Mouse (Mus musculus) cerebellum, adult 2 months (tissue): ENCODE measurements at regions not wholly inside any gene's neighbourhood (a gene's known extent, or its start where the extent isn't known, plus 50 kb on each side); places are given as distances from the start of the nearest gene placed in this dataset.

Experiments used
- DNase-seq, 2 experiments: peaks; one replicate each; pipeline ENCODE4 v3.0.0; 2021
- H3K27ac ChIP-seq: fragments of 200-500 bp; 2 replicates; pipeline ENCODE4 v1.5.1; 2012; ENCODE audit warnings: low read length, control low read depth, inconsistent platforms; ENCODE audit not compliant: insufficient read depth
- H3K27me3 ChIP-seq: fragments of 200-500 bp; 2 replicates; pipeline ENCODE4 v1.6.1; 2012; ENCODE audit warnings: inconsistent platforms, mild to moderate bottlenecking, low read length, moderate library complexity; ENCODE audit not compliant: control insufficient read depth, insufficient read depth
- H3K4me1 ChIP-seq: fragments of 200-500 bp; 2 replicates; pipeline ENCODE4 v1.6.1; 2011; ENCODE audit warnings: low read length; ENCODE audit not compliant: control insufficient read depth, insufficient read depth
- H3K4me3 ChIP-seq: fragments of 200-500 bp; replicated peaks from 2 replicates; pipeline ENCODE3; 2011; ENCODE audit warnings: mild to moderate bottlenecking, low read depth, low read length, control low read depth; ENCODE audit not compliant: insufficient read depth
- CTCF ChIP-seq: fragments of 200-500 bp; IDR thresholded peaks from 2 replicates; pipeline ENCODE4 v1.5.1; 2011; ENCODE audit warnings: low read depth, mild to moderate bottlenecking, control low read depth, low read length, moderate library complexity, borderline replicate concordance; ENCODE audit not compliant: insufficient read depth
- POLR2A ChIP-seq: fragments of 200-500 bp; IDR thresholded peaks from 2 replicates; pipeline ENCODE4 v1.6.1; 2011; ENCODE audit warnings: low read length, control low read depth, borderline replicate concordance; ENCODE audit not compliant: insufficient read depth
- WGBS: fragments of 180-500 bp; shearing (Covaris S2); methylation state at CpG from one replicate; pipeline ENCODE4 v1.1.7; 2018; 5-methylcytosine and 5-hydroxymethylcytosine counted together

DNA sequence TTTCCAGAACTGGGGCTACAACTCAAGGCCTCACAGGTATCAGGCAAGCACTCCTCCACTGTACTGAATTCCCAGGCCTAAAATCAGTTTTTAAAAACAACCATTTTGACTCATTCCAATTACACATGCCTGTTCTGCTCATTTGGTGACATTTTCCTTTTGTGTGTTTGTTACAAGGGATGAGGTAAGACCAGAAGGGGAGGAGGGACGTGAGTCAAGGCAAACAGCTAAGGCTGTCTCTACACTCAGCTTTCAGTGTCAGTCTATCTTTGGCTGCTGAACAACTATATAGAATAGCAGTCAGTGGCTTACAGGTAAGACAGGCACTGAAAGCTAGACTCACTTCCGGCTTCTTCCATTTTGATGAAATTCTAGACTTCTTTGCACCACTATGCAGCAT is 289.3 kb upstream of the Pkdcc start:
- Histone ChIP-seq H3K27me3 (no peaks in the 10 kb centered on the region), H3K4me3 (no peak overlapping the region), H3K27ac (no peak overlapping the region), H3K4me1 (no peaks in the 10 kb centered on the region)
- TF ChIP-seq CTCF (no peak), POLR2A (no peak)
- WGBS = 88% methylated on average over 2 of the region's 2 CpGs
- DNase-seq = no peak

DNA sequence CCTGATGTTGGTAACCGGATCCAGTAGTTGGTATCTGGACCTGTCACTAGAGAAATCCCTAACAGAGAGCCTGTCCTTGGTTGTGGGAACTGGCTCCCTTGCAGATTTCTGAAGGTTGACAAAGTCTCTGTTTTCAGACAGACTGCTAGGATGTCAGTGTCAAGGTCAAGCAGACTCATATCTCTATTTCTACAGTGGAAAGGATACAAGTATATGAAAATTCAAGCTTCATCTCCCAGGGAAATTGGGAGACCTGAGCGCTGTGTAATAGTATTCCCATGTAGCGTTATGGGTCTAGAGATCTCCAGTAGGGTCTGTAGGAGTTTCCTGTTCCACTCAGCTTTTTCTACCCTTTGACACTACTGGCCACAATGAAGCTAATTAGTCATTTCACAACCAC is 287.4 kb upstream of the Pkdcc start:
- TF ChIP-seq POLR2A = no peak
- TF ChIP-seq CTCF = no peak
- WGBS = 96% methylated on average over 3 of the region's 3 CpGs
- Histone ChIP-seq H3K4me3 (no peak overlapping the region), H3K4me1 (no peaks in the 10 kb centered on the region), H3K27me3 (no peaks in the 10 kb centered on the region), H3K27ac (no peak overlapping the region)
- no peak for DNase-seq

DNA sequence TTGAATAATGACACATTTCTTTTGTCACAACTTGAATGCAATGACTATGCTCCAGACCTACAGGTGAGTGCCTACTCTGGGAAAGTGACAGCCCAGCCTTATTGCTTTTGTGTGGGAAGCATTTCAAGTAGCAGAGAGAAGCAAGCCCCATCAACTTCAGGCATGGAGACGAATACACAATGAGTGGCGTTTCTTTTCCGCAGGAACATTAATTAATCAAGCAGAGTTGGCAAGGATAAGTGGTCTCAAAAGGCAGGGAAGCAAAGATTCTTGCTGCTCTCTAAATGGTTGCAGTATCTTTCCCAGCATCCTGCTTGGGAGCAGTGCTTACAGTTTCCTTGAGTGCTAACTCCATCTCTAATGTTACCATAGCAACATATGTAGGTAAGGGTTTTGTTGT is 285.6 kb upstream of the Pkdcc start:
- H3K27ac ChIP-seq = no peak overlapping the region
- no peak for TF ChIP-seq POLR2A
- TF ChIP-seq CTCF = no peak
- DNase-seq = no peak
- H3K4me3 ChIP-seq = no peak overlapping the region
- H3K27me3 ChIP-seq = no peaks in the 10 kb centered on the region
- no peaks in the 10 kb centered on the region for H3K4me1 ChIP-seq
- 3% methylated on average over 3 of the region's 3 CpGs for WGBS

DNA sequence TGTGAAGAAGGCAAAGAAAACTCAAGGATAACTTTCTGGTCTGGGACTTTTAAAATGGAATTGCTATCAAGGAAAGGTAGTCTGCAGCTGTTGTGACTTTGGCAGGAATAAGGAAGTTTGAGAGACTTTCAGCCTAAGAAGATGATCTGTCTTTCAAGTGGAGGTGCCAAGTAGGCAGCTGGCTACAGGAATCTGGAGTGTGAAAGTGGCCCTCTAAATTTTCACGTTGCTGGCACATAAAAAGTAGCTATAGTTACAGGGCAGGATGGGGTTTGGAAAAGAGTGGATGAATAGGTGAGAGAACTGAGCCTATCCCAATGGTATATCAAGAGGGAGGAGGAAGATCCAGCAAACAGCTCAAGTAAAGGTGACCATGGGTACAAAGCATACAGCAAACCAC is 284.4 kb upstream of the Pkdcc start:
- no peaks in the 10 kb centered on the region for H3K27me3 ChIP-seq
- no peak for DNase-seq
- H3K27ac ChIP-seq = no peak overlapping the region
- H3K4me3 ChIP-seq = no peak overlapping the region
- TF ChIP-seq POLR2A = no peak
- TF ChIP-seq CTCF = no peak
- 10% methylated on average over 1 of the region's 1 CpGs for WGBS
- no peaks in the 10 kb centered on the region for H3K4me1 ChIP-seq

DNA sequence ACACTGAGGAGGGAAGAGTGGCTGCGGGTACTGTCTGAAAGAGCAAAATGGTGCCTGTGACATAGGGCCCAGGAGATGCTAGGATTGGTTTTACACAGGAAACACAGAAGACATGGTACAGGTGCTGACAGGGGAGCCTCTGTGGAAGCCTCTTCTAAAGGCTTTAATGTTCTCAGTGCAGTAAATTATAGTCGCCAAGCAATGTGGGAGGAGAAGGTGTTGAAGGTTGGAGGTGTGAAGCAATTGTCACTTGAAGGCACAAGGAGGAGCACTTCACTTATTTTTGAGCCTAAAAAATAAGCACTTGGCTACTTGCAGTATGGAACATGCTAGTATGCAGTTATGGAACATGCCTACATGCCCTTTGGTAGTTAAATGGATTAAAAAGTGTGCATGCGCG is 283.6 kb upstream of the Pkdcc start:
- no peak for DNase-seq
- Histone ChIP-seq H3K4me1 (no peaks in the 10 kb centered on the region), H3K27me3 (no peaks in the 10 kb centered on the region), H3K27ac (no peak overlapping the region), H3K4me3 (no peak overlapping the region)
- no peak for TF ChIP-seq POLR2A
- TF ChIP-seq CTCF = no peak
- WGBS = over 99% methylated on average over 4 of the region's 4 CpGs

DNA sequence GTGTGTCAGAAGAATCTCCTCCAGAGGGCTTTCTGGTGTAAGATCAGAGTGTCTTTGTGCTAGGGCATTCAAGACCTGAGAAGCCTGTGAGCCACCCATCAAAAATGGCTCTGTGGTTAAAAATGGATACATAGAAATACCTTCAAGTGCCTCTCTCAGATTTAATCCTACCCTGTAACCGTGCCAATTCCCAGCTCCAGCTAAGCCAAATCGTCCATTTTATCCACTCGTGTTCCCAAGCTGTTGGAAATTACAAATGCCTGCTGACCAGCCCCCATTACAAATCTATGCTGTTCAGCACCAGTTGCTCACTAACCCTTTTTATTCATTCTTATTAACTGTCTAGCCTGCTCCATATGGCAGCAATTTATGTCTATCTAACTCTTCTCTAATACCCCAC is 278.3 kb upstream of the Pkdcc start:
- H3K27me3 ChIP-seq = no peaks in the 10 kb centered on the region
- H3K4me3 ChIP-seq = no peak overlapping the region
- no peaks in the 10 kb centered on the region for H3K4me1 ChIP-seq
- 23% methylated on average over 3 of the region's 3 CpGs for WGBS
- TF ChIP-seq CTCF (no peak), POLR2A (no peak)
- no peak for DNase-seq
- no peak overlapping the region for H3K27ac ChIP-seq

DNA sequence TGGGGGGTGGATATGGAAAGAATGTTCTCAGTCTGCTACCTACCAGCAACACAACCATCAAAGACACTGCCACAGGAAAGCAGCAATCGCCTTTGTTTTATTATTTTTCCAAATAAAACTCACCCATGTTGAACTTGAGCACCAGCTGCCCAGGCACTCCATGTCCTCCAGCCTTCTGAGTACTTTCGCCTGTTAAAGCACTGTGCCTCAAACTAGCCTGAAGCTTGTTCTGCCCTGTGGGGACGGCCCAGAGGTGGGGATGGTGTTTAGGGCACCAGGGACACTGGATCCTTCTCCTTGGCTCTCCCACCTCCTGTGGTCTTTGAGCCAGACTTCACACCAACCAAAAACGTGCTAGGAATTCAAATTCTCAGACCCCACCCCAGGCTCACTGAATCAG is 269.0 kb upstream of the Pkdcc start:
- DNase-seq = no peak
- TF ChIP-seq CTCF (no peak), POLR2A (no peak)
- no peaks in the 10 kb centered on the region for H3K27me3 ChIP-seq
- no peaks in the 10 kb centered on the region for H3K4me1 ChIP-seq
- H3K27ac ChIP-seq = no peak overlapping the region
- WGBS = 65% methylated on average over 4 of the region's 4 CpGs
- H3K4me3 ChIP-seq = no peak overlapping the region

DNA sequence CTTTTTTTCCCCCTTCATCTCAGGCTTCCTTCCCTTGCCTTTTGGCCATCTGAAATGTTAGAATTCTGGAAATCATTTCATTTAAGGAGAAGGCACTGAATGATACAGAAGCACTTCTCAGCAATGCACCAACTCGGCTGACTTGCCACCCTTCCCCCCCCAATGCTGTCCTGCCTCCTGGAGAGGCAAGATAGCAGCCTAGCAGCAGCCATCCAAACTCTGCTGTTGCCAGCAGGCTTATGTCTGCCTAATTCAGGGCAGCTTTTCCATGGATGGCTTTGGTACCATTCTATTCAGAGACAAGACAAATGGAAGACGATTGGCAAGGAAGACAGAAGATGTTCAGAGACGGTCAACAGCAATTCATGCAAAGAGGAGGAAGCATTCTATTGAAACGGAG is 265.3 kb upstream of the Pkdcc start:
- H3K4me1 ChIP-seq = no peaks in the 10 kb centered on the region
- 52% methylated on average over 4 of the region's 4 CpGs for WGBS

DNA sequence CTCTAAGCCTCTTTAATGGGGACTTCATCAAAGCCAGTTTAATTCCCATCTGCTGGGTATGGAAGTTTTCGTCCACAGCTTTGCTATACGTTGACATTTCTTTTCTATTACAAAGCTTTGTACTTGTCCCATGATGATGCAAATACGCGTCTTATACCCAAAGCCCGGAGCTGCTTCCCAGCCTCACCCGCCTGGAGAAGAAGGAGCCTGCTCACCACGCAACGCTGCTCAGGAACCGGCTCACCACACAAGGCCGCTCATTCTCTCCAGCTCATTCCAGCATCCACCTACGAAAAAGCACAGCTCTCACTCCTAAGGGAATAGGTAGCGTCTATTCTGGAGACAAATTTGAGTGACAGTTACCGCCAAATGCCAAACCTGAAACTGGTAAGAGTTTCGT is 264.8 kb upstream of the Pkdcc start:
- Histone ChIP-seq H3K27ac (no peak overlapping the region), H3K4me1 (no peaks in the 10 kb centered on the region), H3K4me3 (no peak overlapping the region), H3K27me3 (no peaks in the 10 kb centered on the region)
- WGBS = 83% methylated on average over 14 of the region's 14 CpGs
- no peak for DNase-seq
- no peak for TF ChIP-seq POLR2A

More for the DNA sequence above, 265.3 kb upstream of the Pkdcc start:
- no peak overlapping the region for H3K27ac ChIP-seq
- no peaks in the 10 kb centered on the region for H3K27me3 ChIP-seq
- TF ChIP-seq POLR2A (no peak), CTCF (no peak)
- DNase-seq = no peak
- H3K4me3 ChIP-seq = no peak overlapping the region
